Mouse (Mus musculus): Measurements from ENCODE around the gene Abcc4.
A peak's percentile ranks its signal among the peaks of the same experiment; 100 is the strongest.

Abcc4 gene

DNA sequence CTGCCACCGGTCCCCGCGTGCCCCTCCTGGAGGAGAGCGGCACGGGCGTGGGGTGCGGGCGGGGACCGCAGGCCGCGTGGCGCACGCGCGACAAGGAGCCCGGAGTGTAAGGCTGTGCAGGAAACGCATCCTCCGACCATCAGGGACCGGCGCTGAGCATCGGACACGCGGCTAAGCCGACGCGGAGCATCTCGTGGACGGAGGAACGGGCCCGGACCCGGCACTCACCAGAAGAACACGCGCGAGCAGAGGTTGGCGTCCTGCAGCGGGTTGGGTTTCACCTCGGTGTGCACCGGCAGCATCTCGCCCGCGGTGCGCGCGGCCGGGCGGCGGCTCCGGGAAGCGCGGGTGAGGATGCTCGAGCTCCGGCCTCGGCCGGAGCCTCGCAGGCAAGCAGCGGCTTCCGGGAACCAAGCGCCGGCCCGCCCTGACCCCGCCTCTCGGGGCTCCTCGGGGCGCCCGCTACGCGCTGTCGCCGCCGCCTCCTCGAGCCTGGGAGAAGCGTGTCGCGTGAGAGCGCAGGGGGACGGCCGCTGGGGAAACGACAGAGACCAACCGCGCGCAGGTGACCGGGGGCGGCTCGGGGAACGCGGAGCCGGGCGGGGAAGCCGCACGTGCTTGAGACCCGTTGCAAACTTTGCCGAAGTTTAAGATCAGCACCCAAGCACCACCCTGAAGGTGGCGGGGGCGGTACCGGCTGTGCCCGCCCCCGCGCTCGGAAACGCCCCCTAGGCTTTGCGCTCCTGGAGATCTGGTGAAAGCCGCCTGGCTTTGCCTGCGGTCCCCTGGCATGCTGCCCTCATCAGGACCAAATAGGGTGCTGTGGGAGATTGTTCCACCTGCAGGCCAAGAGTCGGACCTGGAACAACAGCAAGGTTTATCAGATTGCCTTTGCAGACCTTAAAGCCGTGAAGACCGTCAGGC is at the start of gene Abcc4:
Gene Abcc4 (minus strand): TSS at position 412 of the 924 bp plus-strand sequence.
- peak; percentile 44 for DNase-seq (ENCODE audit: extremely low read depth, low read depth)

DNA sequence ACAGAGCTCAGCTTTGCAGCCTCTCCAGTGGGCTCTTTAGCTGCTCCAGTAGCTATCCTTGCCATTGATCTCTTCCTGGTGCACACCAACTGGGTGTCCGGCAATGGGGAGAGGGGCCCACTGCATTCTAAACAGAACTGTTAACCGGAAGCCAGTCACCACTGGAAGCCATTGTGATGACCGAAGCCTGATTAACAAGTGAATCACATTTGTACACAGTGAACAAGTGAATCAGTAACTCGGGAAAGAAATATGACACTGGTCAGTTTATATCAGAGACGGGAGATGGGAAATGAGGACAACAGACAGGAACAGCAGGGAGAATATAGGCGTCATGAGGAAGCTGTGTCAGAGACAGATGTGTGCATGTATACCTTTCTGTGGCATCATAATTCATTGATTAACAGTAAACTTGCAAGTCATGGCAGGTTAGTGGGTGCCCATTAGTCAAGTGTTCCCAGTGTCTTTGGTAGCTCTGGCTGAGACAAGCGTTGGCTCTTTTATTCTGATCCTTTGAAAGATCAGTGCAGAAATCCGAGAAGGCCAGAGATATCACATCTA is 45.3 kb upstream of the Abcc4 start:
- DNase-seq (ENCODE audit: extremely low read depth, low read depth), result no peak

DNA sequence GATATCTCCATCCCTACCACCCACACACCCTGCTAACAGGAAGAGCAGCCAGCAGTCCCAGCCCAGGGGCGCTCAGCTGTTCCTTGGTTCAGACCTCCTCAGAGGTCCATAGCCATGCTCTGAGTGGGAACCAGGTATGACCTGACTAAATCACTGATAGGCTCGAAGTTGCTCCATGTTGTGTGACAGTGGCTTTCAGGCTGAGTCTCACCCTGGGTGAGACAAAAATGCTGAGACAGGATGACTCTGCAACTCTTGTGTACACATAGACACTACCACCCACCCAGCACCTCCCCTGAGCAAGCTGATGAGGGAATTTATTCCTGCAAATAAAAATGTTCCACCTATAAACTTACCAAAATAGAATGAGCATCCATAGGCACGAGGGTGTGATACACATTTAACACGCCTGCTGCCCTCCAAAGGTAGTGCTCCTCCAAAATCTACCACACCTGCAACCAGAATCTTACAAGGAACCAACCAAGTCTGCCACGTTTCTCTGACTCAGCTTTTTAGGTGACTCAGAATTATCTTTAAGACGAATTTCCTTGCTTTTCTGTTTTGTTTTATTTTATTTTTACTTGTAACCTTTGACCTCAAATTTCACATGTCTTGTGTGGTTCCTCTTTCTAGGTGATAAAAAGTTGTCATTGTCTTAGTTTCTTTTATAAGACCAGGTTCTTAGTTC is 44.6 kb upstream of the Abcc4 start:
- no peak for DNase-seq (ENCODE audit: extremely low read depth, low read depth)

DNA sequence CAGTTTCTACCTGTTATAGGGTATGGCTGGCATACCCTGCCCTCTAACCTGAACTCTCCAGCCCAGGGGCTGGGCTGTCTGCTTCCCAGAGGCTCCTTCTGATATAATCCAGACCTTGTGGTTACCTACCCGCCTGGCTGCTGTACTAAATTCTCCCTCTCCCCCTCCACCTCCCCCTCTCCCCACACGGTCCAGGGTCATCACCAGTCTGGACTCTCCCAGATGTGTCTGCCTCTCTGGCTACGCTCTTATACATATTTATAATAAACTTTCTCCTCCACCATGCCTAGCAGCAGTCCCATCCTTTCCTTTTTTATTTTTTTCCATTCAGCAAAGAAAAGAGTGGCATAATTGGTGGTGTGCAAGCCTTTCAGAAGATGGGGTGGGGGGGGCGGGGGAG is 43.7 kb upstream of the Abcc4 start:
- no peak for DNase-seq (ENCODE audit: extremely low read depth, low read depth)

DNA sequence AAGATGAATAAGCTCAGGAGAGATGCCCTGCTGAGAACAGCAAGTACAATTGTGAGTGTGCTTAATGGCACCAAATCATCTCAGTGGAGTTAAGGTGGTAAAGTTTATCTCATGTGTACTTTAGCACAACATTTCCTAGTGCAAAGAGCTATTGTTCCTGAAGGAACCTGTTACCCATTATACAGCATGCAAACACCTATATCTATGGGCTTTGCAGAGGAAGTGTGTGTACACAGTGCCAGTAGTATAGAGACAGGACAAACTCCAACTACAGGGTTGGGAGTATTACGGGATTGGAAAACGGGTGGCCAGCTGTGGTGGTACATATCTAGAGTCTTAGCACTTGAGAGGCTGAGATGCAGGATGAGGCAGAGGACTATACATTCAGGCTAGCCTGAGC is 43.0 kb upstream of the Abcc4 start:
- no peak for DNase-seq (ENCODE audit: extremely low read depth, low read depth)

DNA sequence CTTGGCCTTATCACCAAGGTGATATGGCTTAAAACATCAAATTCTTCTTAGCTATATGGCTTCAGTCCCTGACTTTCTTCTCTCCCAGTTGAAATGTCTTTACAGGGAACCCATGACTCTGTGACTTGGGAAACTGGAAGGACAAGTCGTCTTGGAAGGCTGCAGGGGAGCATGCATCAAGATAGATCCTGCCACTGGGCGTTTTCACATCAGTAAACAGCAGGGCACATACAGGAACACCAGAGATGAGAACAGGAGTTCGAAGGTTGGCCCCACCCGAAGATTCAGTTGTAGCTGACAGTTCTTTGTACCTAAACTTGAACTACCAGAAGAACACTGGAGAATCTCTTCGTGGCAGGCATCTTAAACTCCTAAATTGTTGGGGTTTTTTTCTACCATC is 36.8 kb upstream of the Abcc4 start:
- no peak for DNase-seq (ENCODE audit: extremely low read depth, low read depth)

DNA sequence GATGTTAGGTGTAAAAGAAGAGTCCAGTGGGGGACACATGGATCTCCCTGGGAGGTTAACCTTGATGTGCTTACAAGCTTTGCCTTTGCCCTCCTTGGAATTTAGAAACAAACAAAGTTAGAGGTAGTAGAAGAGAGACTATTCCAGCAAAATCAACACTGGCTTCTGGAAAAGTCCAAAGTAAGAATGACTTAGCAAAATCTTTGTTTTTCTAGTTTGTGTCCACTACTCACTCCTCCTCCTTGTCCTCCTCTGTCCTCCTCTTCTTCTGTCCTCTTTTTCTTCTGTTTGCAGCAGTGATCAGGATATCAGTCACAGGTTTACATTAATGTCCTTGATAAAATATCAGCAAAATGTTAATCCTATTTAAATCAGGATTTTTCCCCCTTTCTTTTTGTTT is 35.8 kb upstream of the Abcc4 start:
- no peak for DNase-seq (ENCODE audit: extremely low read depth, low read depth)

DNA sequence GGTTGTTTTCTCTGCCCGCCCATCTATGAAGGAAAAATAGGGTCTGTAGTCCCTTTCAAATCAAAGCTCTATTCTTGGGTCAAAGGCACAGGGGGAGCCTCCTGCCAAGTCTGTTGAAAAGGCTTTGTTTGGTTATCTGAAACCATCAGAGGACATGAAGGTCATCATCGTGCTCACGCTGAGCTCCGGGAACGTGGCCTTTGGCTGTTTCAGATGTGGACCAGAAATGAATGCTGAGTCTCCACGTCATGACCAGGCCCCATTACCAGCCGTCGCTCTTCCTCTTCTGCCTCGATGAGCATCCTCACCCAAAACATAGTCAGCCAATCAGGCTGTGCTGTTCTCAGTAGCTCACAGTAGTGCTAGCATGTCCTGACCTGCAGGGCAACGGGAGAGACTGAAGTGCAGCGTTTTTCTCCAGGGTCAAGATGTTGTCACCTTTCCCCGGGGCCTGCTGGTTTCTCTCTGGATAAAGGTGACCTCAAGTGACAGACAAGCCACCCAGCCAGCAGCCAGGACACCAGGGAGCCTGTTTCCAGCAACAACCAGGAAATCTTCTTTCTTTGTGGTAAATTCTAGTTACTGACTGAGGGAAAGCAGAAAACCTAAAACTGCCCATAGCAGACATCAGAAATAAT is 31.4 kb upstream of the Abcc4 start:
- DNase-seq (ENCODE audit: extremely low read depth, low read depth), result no peak

DNA sequence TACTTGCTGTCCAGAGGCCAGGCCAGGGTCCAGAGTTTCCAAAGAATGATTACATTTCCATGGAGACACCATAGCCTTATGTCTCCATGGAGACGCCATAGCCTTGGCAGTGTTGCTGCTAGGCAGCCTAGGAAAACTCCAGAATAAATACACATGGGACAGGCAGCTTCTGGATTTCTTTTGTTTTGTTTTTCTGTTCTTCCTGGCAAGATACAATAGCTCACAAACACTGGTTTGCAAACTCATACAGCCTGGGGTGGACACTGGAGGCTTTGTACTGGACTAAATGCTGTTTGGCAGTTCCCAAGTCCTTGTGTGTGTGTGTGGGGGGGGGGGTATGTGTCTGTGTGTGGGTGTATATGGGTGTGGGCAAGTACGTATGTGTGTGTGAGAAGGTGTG is 29.1 kb upstream of the Abcc4 start:
- DNase-seq (ENCODE audit: extremely low read depth, low read depth), result no peak

DNA sequence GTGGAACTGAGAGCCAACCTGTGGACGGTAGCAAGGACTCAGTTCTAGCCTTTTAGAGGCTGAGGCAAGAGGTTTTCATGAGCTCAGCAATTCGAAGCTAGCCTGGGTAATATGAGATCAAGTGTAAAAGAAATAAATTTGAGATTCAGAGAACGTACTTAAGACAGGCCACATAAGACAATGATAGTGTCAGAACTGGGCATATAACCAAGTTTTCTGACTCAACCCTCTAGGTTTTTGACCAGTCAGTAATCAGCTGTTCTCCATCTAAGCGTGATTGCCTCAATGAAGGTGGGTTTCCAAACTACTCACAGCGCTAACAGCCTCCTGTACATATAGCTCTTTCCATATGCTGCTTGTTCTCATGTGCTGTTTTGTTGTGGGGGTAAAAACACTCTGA is 27.1 kb upstream of the Abcc4 start:
- no peak for DNase-seq (ENCODE audit: extremely low read depth, low read depth)

DNA sequence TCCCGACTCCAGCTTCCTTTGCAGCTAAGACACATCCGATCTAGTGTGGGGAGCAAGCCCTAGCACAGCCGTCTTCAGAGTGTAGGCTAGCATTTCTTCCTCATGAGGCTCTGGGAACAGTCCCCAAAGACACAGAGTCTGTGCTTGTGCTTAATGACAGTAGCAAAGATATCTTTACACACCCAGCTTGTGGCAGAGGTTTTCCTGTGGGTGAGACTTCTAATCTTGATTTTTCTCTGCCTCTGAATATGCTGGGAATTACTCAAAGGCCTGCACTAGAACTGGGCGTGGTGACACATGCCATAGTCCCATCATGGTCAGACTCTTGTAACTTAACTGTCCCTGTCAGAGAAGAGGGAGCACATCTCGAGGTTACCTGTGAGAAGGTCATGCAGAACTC is 24.6 kb upstream of the Abcc4 start:
- DNase-seq (ENCODE audit: extremely low read depth, low read depth), result no peak

DNA sequence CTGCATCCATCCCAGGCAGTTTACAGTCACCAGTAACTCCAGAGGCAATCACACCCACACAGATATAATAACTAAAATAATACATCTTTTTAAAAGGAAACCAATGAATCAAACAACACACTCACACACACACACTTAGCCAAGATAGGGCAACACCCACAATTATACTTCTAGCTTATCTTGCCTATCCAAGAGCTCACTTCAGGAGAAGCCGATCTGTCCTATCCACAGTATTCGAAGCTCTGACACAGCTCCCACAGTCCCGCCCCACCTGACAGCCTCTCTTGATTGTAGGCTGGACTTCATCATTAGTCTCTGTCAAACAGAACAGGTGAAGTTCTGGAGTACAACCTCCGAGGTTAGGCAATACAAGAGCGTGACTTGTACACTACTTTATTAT is 19.4 kb upstream of the Abcc4 start:
- DNase-seq (ENCODE audit: extremely low read depth, low read depth), result no peak

DNA sequence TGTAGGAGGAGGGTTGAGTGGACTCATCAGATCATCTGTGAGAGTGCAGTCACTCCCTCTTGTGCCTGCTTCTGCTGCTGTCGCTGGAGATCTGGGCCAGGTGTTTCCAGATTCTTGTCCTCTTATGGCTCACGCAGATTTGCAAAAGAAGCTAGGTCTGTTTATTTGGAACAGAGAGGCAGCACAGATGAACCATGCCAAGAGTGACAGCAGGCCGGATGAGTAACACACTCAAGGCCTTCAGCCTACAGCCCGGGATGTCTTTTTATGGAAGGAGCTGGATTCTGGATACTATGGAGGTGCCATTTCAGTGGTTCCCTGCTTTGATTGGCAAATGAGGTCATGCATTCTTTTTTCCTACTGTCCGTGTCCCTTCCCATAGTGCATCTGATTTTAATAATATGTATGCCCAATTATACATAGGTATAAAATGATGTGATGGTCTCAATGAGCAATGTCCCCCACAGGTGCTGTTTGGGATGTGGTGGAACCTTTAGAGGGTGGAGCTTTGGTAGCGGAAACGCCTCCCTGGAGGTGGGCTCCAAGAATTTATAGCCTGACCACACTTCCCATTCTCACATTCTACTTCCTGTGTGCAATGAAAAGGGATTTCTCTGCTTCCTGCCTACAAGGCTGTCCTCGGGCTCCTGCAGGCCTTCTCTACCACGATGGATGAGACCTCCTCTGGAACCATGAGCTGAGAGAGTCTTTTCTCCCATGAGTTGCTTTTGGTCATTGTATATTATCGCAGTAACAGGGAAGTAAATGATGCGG is 18.1 kb upstream of the Abcc4 start:
- DNase-seq (ENCODE audit: extremely low read depth, low read depth), result no peak

DNA sequence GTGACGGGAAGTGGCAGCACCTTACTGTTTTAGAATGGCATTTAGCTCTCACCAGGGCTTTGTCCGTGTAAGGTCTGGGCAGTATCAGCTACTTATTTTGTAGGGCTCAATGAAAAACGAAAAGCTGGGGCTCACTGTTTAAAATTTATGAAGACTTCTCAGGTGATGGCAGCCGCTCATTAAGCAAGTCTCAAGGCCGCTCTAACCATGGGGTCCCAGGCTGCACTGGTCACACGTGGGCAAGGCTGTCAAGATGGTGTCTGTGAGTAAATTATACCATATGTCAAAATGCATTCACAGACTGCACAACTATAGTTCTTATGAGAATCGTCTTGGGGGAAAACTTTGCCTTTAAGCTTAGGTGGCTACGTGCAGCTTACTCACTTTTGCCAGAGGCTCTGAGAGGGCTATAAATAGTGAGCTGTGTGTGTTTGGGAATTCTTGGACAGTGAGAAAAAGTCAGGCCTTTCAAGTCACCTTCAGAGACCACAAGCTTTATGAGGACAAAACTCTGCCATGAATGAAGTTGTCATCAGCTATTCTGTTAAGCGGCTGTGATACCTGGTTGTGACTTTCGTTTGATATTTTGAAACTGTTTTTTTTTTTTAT is 13.7 kb upstream of the Abcc4 start:
- no peak for DNase-seq (ENCODE audit: extremely low read depth, low read depth)

DNA sequence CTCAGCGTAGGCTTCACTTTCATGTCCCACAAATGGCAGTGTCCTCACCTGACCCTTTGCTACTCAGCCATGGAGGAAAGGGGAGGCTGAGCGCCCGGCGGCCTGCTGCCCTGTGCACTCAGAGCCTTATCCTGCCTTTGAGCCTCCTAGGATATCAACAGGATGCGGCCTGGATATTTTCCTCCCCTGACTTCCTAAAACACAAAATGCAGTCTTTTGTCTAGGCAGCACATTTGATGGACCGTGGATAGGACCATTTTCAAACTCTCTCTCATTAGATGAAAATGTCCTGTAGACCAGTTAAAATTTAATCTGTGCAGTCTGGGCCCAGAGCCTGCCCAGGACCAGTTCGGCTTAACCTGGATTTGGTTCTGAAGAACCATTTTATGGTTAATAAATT is 12.6 kb upstream of the Abcc4 start:
- no peak for DNase-seq (ENCODE audit: extremely low read depth, low read depth)

DNA sequence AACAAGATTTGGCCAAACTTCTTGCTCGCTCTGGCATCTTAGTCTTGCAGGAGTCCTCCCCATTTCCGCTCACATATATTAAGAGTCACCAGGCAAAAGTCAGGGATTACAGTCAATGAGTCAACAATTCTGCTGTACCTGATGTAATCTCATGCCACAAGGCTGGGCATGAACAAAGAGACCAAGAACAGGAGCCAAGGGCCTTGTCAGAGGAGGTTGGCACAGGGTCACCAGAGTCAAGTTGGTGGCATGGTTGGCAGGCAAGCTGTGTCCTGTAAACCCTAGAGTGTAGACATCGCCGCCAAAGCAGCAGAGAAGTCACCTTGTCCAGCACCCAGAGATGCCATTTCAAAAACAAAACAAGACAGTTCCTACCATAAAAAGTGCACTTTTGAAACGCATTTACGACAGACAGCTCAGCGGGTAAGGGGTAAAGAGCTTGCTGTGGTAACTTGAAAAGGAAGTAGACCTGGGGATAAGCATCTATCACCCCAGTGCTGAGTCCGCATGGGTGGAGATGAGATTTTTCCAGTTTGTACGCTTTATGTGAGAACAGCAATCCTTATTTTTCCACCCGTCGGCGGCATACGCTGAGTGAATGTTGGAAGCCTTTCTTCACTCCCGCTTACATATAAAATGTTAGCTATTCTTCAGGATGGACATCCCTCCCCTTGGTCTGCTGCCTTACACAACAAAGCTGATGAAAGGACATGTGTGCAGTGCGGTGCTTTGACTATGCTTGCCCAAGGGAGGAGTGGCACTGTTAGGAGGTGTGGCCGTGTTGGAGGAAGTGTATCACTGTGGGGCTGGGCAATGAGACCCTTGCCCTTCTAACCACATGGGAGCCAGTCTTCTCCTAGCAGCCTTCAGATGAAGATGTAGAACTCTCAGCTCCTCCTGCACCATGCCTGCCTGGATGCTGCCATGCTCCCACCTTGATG is 10.6 kb upstream of the Abcc4 start:
- DNase-seq (ENCODE audit: extremely low read depth, low read depth), result no peak

DNA sequence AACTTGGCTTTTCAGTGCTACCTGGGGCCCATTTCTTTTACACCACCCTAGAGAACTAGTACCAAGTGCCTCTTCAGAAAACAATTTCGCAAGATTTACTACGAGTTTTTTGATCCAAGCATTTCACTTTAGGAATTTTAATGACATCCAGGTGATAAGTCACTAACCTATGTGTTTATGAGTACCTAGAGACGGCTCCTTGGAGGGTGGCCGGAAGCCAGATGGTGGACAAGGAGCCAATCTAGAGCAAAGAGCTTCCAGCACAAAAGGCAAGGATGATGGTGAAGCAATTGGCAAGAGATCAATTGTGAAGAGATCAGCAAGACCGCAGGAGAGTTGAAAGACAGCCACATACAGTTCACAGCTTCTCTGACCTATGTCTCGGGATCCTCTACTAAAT is 8.7 kb upstream of the Abcc4 start:
- DNase-seq (ENCODE audit: extremely low read depth, low read depth), result no peak

DNA sequence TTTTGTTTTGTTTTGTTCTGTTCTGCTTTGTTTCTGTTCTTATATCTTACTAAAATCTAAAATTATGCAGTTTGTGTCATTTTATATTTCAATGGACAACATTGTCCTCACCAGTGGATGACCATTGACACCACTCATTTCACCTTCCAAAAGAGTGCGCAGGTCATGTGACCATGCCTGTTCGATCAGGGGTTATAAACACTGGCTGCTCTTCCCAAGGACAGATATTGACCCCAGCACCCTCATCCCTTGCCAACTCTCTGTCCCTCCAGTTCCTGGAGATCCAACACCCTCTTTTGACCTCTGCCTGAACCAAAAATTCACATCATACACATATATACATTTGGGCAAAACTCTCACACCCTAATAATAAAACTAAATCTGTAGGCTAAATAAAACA is 8.3 kb upstream of the Abcc4 start:
- DNase-seq (ENCODE audit: extremely low read depth, low read depth), result no peak

DNA sequence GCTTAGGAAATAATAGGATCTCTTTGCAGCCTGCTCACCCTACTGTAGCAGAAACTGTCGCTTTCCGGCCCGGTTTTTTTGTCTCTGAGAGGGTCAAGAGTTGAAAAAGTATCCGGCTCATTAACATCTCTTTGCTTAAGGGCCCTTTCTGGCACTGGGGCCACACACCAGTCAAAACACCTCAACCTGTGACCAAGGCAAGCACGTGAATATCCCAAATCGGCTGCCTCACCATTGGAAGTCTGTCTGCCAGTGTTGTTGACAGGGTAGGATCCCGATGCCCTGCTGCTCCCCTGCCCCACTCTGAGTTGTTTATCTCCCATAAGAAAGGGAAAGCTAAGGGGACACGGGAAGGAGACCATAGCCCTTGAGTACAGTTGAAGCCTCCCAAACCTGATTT is 7.8 kb upstream of the Abcc4 start:
- no peak for DNase-seq (ENCODE audit: extremely low read depth, low read depth)

DNA sequence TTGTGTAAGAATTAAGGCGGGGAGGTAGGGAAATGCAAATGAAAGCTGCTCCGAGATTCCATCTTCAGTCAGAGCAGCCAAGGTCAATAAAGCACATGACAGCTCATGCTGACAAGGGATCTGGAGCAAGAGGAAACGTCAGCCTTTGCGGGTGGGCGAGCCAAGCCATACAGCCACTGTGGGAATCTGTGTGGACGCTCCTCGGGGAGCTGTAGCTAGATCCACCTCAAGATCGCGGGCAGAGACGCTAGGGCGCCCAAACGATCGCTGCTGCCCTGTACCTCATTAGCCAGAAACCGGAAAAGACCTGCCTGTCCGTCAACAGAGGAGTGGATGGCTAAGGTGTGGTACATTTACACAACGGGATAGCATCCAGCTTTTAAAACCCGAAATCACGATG is 7.4 kb upstream of the Abcc4 start:
- DNase-seq (ENCODE audit: extremely low read depth, low read depth), result no peak

Data from MEL-GATA-1-ER (cell line).